Mouse (Mus musculus): ENCODE results near the gene 4930548H24Rik. TPM values are rescaled to one million over a fixed set of nuclear protein-coding genes. Genes with fewer than 3 reads are reported as not detected.

4930548H24Rik gene
- not detected for polyA plus RNA-seq (2021)

- TF ChIP-seq CTCF (IDR thresholded peaks at IDR 0.05) = no peak
- no peak for ATAC-seq
- peaks cover 8% of the 10 kb centered on the region for H3K27me3 ChIP-seq
- ChIA-PET POLR2A (no interaction called here), CTCF (no interaction called here)
- in situ Hi-C loops (cut with MboI; ENCODE audit: low pct_unique_long_range_greater_than_20kb) = no loop called here
- no peak for DNase-seq (ENCODE audit: low read depth, low spot score)
Measured at GRCm38 (mm10) chr5:31485440-31485839, at the start of gene 4930548H24Rik. TSS of gene 4930548H24Rik (plus strand) at chr5:31485740.

DNA sequence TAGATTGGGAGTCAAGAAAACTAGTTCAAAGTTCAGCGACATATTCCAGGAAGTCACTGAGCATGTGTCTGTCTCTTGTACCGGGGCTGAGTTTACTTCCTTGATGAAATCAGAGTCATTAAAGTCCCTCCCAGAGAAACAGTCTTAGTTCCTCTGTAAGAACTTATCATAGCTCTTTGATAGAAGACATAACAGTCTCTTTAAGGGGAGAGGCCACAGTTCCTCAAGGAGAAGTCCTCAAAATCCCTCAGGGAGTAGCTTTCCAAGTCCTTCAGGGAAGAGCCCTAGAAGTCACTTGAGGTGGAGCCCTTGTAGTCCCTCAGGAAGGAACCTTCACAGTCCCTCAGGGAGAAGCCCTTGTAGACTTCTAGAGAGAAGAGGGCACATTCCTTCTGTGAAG is 34.2 kb upstream of the 4930548H24Rik start:
- ATAC-seq (no peak), DNase-seq (ENCODE audit: low read depth, low spot score) (no peak)
- peaks cover 5% of the 10 kb centered on the region for H3K27me3 ChIP-seq
- ChIA-PET POLR2A (no interaction called here), CTCF (no interaction called here)
- TF ChIP-seq CTCF (IDR thresholded peaks at IDR 0.05) = no peak
- in situ Hi-C loops (cut with MboI; ENCODE audit: low pct_unique_long_range_greater_than_20kb) = no loop called here

- CTCF ChIA-PET = interaction anchor here (2.5 kb wide), 1 partner anchor 18 kb away, joined by 11 read pairs; no protein-coding TSS in a partner anchor
- ATAC-seq (peak; percentile 74), DNase-seq (ENCODE audit: low read depth, low spot score) (peak; percentile 43)
- peaks cover 5% of the 10 kb centered on the region for H3K27me3 ChIP-seq
- in situ Hi-C loops (cut with MboI; ENCODE audit: low pct_unique_long_range_greater_than_20kb) = no loop called here
- POLR2A ChIA-PET = interaction anchor here (0.6 to 0.7 kb wide), 4 partner anchors 16 to 1639 kb away, joined by 3 to 7 read pairs (median 4); no protein-coding TSS in a partner anchor
- TF ChIP-seq CTCF (IDR thresholded peaks at IDR 0.05) = no peak
Measured at GRCm38 (mm10) chr5:31451878-31452561, 33.5 kb upstream of the 4930548H24Rik start, which contains the start of gene Zfp512. TSS of gene Zfp512 (plus strand) at chr5:31452431.

DNA sequence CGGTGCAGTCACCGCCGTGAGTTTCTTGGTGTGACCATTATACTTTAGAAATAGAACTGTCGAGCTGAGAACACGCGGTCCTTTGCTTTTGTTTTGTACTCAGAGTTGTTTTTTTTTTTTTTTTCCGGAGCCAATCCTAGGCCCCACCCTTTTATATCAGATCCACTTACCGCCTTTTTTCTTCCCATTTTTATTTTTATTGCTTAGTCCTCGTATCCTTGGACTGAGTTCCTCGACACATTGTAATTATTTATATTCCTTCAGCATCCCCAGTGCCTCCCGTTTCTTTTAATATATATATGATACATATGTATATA is 33.0 kb upstream of the 4930548H24Rik start:
- ATAC-seq (no peak), DNase-seq (ENCODE audit: low read depth, low spot score) (no peak)
- H3K27me3 ChIP-seq = peaks cover 5% of the 10 kb centered on the region
- CTCF ChIA-PET = interaction anchor here (2.5 kb wide), 1 partner anchor 18 kb away, joined by 11 read pairs; no protein-coding TSS in a partner anchor
- no peak for TF ChIP-seq CTCF (IDR thresholded peaks at IDR 0.05)
- in situ Hi-C loops (cut with MboI; ENCODE audit: low pct_unique_long_range_greater_than_20kb) = no loop called here
- POLR2A ChIA-PET = interaction anchor here (0.7 kb wide), 1 partner anchor 1639 kb away, joined by 7 read pairs; no protein-coding TSS in a partner anchor

DNA sequence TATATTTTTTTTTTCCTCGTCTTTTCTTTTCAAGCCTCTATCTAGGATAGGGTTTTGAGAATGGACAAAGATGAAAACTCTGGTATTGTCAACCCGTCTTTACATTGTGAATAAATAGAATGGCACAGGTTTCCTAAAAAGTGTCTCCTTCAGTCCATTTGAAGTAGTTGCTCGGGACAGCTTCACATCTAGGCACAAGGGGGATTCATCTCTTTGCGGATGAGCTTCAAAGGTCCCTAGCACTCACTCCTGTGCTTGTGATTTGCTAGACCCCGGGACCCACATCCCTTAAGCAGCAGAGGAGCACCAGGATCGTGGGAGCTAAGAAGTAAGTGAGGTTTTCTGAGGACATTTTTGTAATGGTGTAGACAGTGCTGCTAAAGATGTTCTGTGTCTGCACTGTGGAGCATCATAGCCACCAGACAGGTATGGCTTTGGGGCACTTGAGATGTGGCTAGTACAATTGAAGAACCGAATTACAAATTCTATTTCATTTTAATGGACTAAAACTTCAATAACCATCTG is 32.6 kb upstream of the 4930548H24Rik start:
- DNase-seq (ENCODE audit: low read depth, low spot score) = no peak
- no peak for ATAC-seq
- in situ Hi-C loops (cut with MboI; ENCODE audit: low pct_unique_long_range_greater_than_20kb) = no loop called here
- TF ChIP-seq CTCF (IDR thresholded peaks at IDR 0.05) = no peak
- CTCF ChIA-PET = interaction anchor here (2.5 kb wide), 1 partner anchor 17 kb away, joined by 11 read pairs; no protein-coding TSS in a partner anchor
- H3K27me3 ChIP-seq = peaks cover 5% of the 10 kb centered on the region
- POLR2A ChIA-PET = no interaction called here

- DNase-seq (ENCODE audit: low read depth, low spot score) = no peak
- in situ Hi-C loops (cut with MboI; ENCODE audit: low pct_unique_long_range_greater_than_20kb) = no loop called here
- ChIA-PET CTCF (interaction anchor here (7.0 kb wide), 1 partner anchor 12 kb away, joined by 39 read pairs; no protein-coding TSS in a partner anchor), POLR2A (interaction anchor here (0.6 to 1.1 kb wide), 2 partner anchors 16 to 308 kb away, joined by 3 to 4 read pairs; partner anchors contain the start of gene Zfp512)
- no peak for ATAC-seq
- no peak for TF ChIP-seq CTCF (IDR thresholded peaks at IDR 0.05)
- no peaks in the 10 kb centered on the region for H3K27me3 ChIP-seq
Measured at GRCm38 (mm10) chr5:31467798-31468197, 17.7 kb upstream of the 4930548H24Rik start.

DNA sequence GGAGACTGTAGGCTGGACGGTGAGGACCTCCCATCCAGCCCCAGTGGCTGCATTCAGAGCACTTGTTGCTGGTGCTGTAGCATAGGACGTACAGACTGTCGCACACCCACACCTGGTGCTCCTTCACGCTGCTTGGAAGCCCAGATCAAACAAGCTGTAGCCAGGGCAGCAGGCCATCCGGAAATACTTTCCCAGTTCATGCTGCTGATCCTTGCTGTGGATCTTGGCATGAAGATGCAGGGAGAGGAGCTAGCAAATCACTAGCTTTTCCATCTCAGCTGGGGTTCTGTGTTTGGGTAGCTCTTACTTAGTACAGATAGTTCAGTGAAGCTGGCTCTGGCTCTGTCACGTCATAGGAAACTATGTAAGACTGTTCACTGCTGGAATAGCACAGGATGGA is 15.8 kb upstream of the 4930548H24Rik start:
- ATAC-seq (no peak), DNase-seq (ENCODE audit: low read depth, low spot score) (no peak)
- H3K27me3 ChIP-seq = no peaks in the 10 kb centered on the region
- TF ChIP-seq CTCF (IDR thresholded peaks at IDR 0.05) = no peak
- POLR2A ChIA-PET = interaction anchor here (0.6 kb wide), 1 partner anchor 1048 kb away, joined by 4 read pairs; no protein-coding TSS in a partner anchor
- in situ Hi-C loops (cut with MboI; ENCODE audit: low pct_unique_long_range_greater_than_20kb) = no loop called here
- CTCF ChIA-PET = interaction anchor here (3.2 to 7.0 kb wide), 2 partner anchors 10 to 16 kb away, joined by 11 to 39 read pairs; partner anchors contain the start of gene Zfp512

GRCm38 (mm10) chr5:31470334-31470733 is 15.2 kb upstream of the 4930548H24Rik start:
- peak; percentile 81 for TF ChIP-seq CTCF (IDR thresholded peaks at IDR 0.05)
- in situ Hi-C loops (cut with MboI; ENCODE audit: low pct_unique_long_range_greater_than_20kb) = no loop called here
- ATAC-seq = no peak
- POLR2A ChIA-PET = no interaction called here
- H3K27me3 ChIP-seq = no peaks in the 10 kb centered on the region
- no peak for DNase-seq (ENCODE audit: low read depth, low spot score)
- CTCF ChIA-PET = interaction anchor here (3.2 to 7.0 kb wide), 2 partner anchors 10 to 17 kb away, joined by 11 to 39 read pairs; partner anchors contain the start of gene Zfp512

DNA sequence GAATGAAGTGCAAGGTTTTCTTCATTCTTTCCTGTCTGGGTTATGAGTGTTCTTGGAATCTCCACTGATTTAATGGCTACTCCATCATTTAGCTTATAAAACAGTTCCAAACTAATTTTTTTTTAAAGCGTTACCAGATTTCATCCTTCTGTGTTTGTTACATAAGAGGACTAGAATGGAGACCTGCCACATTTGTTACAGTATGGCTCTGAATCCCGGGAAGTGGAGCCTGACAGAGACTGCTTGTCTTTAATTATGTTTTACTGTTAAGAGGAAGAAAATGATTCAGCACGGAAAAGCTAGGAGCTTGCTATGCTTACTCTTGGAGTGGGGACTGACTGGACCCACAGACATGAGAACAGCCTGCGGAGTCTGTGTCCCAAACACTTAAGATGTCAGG is 5.0 kb upstream of the 4930548H24Rik start:
- in situ Hi-C loops (cut with MboI; ENCODE audit: low pct_unique_long_range_greater_than_20kb) = no loop called here
- no peak for TF ChIP-seq CTCF (IDR thresholded peaks at IDR 0.05)
- DNase-seq (ENCODE audit: low read depth, low spot score) (no peak), ATAC-seq (no peak)
- ChIA-PET CTCF (interaction anchor here (6.4 kb wide), 1 partner anchor 12 kb away, joined by 39 read pairs; no protein-coding TSS in a partner anchor), POLR2A (interaction anchor here (0.6 kb wide), 1 partner anchor 1100 kb away, joined by 3 read pairs; no protein-coding TSS in a partner anchor)
- no peaks in the 10 kb centered on the region for H3K27me3 ChIP-seq

DNA sequence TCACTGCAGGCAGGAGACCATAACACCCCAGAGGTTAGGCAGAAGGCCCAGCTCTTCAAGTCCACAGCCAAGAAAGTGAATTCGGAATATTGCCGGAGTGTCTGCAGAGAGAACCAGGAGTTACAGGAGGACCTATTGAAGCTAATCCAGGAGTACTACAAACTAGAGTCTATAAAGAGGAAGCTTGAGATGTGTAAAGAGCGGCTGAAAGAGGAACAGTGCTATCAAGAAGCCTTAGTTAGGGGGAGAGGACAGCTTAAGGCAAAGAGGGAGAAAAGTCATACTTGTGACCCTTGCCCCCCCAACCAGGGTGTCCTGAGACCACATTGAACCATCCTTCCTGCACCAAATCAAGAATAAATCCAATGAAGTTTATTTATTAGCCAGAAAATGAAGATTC is 2.3 kb downstream of the 4930548H24Rik start:
- CTCF ChIA-PET = no interaction called here
- TF ChIP-seq CTCF (IDR thresholded peaks at IDR 0.05) = no peak
- peaks cover 17% of the 10 kb centered on the region for H3K27me3 ChIP-seq
- POLR2A ChIA-PET = interaction anchor here (0.7 kb wide), 1 partner anchor 9 kb away, joined by 3 read pairs; no protein-coding TSS in a partner anchor
- in situ Hi-C loops (cut with MboI; ENCODE audit: low pct_unique_long_range_greater_than_20kb) = no loop called here
- DNase-seq (ENCODE audit: low read depth, low spot score) (no peak), ATAC-seq (no peak)
